Mouse (Mus musculus) forebrain, postnatal 0 days (tissue): Measurements from ENCODE around the gene Cd9. TPM values are rescaled to one million over a fixed set of nuclear protein-coding genes. Genes with fewer than 3 reads are reported as not detected.

ENCODE experiments used
- ATAC-seq: fragments of 200-750 bp; cut with Nextera tagmentation; 2 replicates; pipeline ENCODE4 v1.8.0; 2017; ENCODE audit warnings: mild to moderate bottlenecking, moderate library complexity
- DNase-seq: peaks from one replicate; pipeline ENCODE4 v3.0.0-alpha.2; 2015
- H3K27ac ChIP-seq: fragments of 300-500 bp; sonication (generic); 2 replicates; pipeline ENCODE4 v1.5.1; 2014; ENCODE audit warnings: low read depth, mild to moderate bottlenecking, antibody characterized with exemption, low read length, moderate library complexity, mixed read lengths
- H3K27me3 ChIP-seq: fragments of 300-500 bp; sonication (generic); 2 replicates; pipeline ENCODE4 v1.6.1; 2014; ENCODE audit warnings: mild to moderate bottlenecking, low read length, mixed read lengths; ENCODE audit not compliant: insufficient read depth
- H3K36me3 ChIP-seq: fragments of 300-500 bp; sonication (generic); 2 replicates; pipeline ENCODE4 v1.6.1; 2014; ENCODE audit warnings: mild to moderate bottlenecking, moderate library complexity; ENCODE audit not compliant: insufficient read depth
- H3K4me1 ChIP-seq: fragments of 300-500 bp; sonication (generic); 2 replicates; pipeline ENCODE4 v1.6.1; 2014; ENCODE audit warnings: antibody characterized with exemption; ENCODE audit not compliant: insufficient read depth
- H3K4me2 ChIP-seq: fragments of 300-500 bp; sonication (generic); 2 replicates; pipeline ENCODE4 v1.6.1; 2014; ENCODE audit warnings: low read depth, mild to moderate bottlenecking, moderate library complexity
- H3K4me3 ChIP-seq: fragments of 300-500 bp; sonication (generic); 2 replicates; pipeline ENCODE4 v1.5.1; 2014; ENCODE audit warnings: low read depth, low read length, mixed read lengths
- H3K9ac ChIP-seq: fragments of 300-500 bp; sonication (generic); 2 replicates; pipeline ENCODE4 v1.6.1; 2014; ENCODE audit warnings: mild to moderate bottlenecking
- H3K9me3 ChIP-seq: fragments of 300-500 bp; sonication (generic); 2 replicates; pipeline ENCODE4 v1.6.1; 2016; ENCODE audit warnings: low read length
- CTCF ChIP-seq: sonication (generic); IDR thresholded peaks from 2 replicates; pipeline ENCODE4 v1.5.1; 2016; ENCODE audit warnings: antibody characterized with exemption, control low read depth, low read depth
- WGBS: fragments of 180-500 bp; shearing (Covaris S2); extraction: QIAGEN DNeasy Blood & Tissue Kit; methylation state at CpG from one replicate; pipeline ENCODE4 v1.1.7; 2014; 5-methylcytosine and 5-hydroxymethylcytosine counted together
- polyA plus RNA-seq: library from polyadenylated mRNA; unstranded; fragments of >200 nt; fragmentation: Nextera tagmentation; extraction: Ambion mirVana; gene quantifications from 2 replicates; pipeline ENCODE4 v1.2.1, GENCODE M21; 2015
- total RNA-seq: library from RNA; depleted of rRNA; stranded (reverse); fragments of >200 nt; gene quantifications from 2 replicates; pipeline ENCODE4 v1.2.3, GENCODE M21; 2014

The Cd9 gene
- total and polyA plus RNA-seq, 2 experiments from 2014 or later = 57.4 to 140 TPM

DNA sequence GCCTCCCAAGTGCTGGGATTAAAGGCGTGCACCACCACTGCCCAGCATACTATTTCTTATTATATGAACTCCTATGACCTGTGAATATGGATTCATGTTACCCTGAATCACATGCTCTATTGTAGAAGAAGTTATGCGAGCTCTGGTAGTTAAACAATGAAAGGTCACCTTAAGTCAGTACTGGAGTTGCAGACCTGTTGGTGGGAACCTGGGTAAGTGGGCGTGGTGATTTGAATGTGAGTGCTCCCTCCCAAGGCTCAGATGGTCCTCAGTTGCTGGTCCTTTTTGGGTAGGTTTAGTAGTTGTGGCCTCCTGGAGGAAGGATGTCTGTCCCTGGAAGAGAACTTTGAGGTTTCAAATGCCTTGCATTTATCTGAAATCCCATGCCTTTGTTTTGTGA lies 57.8 kb downstream of the Cd9 start:
- H3K27ac ChIP-seq = no peak overlapping the region
- no peak for DNase-seq
- H3K4me1 ChIP-seq = no peaks in the 10 kb centered on the region
- H3K9me3 ChIP-seq = no peaks in the 10 kb centered on the region
- H3K36me3 ChIP-seq = no peaks in the 10 kb centered on the region; the same call in 1 of the 2 replicates
- 95% methylated on average over 3 of the region's 3 CpGs for WGBS
- no peak for TF ChIP-seq CTCF
- H3K27me3 ChIP-seq = no peaks in the 10 kb centered on the region
- H3K9ac ChIP-seq = no peak overlapping the region
- no peak for ATAC-seq
- no peak overlapping the region for H3K4me2 ChIP-seq
- no peak overlapping the region for H3K4me3 ChIP-seq

DNA sequence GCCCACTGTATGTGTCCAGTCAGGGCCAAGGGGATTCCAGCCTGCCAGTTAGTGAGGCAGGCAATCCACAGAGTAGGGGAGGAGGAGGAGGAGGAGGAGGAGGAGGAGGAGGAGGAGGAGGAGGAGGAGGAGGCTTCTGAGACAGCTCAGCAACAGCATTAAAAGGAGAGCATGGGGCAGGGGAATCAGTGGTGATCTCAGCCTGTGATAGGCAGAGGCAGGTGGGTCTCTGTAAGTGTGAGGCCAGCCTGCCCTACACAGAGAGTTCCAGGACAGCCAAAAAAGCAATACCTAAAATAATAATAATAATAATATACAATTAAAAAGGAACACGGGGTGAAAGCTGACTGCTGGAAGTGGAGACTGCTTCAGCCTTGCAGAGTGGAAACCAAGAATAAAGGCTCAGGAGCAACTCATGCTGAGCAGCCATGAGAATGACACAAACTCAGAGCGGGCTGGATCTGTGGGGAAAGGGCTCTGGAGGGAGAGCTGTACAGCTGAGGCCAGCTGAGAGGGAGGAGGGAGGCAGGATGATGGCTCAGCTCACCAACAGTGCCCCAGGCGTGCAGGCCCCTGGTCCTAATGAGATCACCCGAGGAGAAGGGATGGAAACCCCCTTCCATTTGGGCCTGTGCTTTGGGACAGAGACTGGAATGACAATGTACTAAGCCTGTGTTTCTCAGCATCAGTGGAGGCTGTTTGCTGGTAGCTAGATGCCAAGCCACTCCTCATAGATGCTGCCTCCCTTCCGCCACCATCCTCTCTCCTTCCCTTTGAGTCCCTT lies 59.7 kb downstream of the Cd9 start:
- no peak overlapping the region for H3K4me3 ChIP-seq
- no peaks in the 10 kb centered on the region for H3K36me3 ChIP-seq
- DNase-seq = no peak
- no peak for ATAC-seq
- H3K9me3 ChIP-seq = no peaks in the 10 kb centered on the region
- H3K4me1 ChIP-seq = no peaks in the 10 kb centered on the region
- WGBS = 40% methylated on average over 5 of the region's 5 CpGs
- H3K27ac ChIP-seq = no peak overlapping the region
- H3K9ac ChIP-seq = no peak overlapping the region
- TF ChIP-seq CTCF = no peak
- no peak overlapping the region for H3K4me2 ChIP-seq
- H3K27me3 ChIP-seq = no peaks in the 10 kb centered on the region

DNA sequence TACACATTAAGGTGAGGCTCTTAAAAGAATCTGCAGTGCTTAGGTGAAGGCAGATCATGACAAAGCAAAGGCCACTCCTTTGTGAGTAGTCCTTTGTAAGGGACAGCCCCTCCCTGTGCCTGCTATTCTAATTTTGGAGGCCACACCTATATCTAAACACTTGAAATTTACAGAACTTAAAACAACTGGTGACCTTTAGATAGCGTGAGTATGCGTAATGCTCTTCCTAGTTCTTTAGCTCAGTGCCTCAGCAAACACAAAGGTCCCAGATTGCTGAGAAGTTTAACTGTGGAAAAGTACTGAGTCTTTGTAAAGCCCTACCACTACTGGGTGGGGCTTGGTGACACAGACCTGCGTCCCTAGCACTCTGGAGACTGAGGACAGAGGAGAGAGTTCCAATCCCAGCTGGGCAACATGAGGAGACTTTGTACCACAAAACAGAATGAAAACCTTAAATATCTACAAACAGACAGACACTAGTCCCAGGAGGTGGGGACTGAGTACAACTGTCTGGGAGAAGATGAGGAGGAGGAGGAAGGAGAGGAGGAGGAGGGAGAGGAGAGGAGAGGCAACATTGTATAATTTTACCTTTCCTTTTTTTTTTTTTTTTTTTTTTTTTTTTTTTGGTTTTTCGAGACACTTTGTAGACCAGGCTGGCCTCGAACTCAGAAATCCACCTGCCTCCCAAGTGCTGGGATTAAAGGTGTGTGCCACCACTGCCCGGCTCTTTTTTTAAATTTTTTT lies 60.7 kb downstream of the Cd9 start:
- no peaks in the 10 kb centered on the region for H3K36me3 ChIP-seq
- no peak for TF ChIP-seq CTCF
- no peak overlapping the region for H3K27ac ChIP-seq
- DNase-seq = no peak
- ATAC-seq = no peak
- H3K4me2 ChIP-seq = no peak overlapping the region
- 80% methylated on average over 6 of the region's 6 CpGs for WGBS
- no peak overlapping the region for H3K4me3 ChIP-seq
- H3K9ac ChIP-seq = no peak overlapping the region
- no peaks in the 10 kb centered on the region for H3K27me3 ChIP-seq
- no peaks in the 10 kb centered on the region for H3K4me1 ChIP-seq
- no peaks in the 10 kb centered on the region for H3K9me3 ChIP-seq

DNA sequence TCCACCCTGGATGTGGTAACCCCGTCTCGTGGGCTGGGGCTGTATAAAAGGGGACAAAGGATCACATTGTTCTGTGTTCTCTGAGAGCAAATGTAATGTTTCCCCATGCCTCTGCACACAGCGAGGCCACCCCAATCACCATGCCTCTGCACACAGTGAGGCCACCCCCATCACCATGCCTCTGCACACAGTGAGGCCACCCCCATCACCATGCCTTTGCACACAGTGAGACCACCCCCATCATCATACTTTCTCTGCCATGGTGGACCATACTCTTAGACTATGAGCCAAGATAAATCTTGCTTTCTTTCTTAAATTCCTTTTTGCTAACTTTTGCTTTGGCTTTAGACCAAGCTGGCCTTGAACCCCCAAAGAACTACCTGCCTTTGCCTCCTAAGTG lies 61.3 kb downstream of the Cd9 start:
- Histone ChIP-seq H3K4me2 (no peak overlapping the region), H3K36me3 (no peaks in the 10 kb centered on the region), H3K4me1 (no peaks in the 10 kb centered on the region), H3K9me3 (no peaks in the 10 kb centered on the region), H3K4me3 (no peak overlapping the region), H3K27me3 (no peaks in the 10 kb centered on the region), H3K9ac (no peak overlapping the region), H3K27ac (no peak overlapping the region)
- WGBS = 37% methylated on average over 3 of the region's 3 CpGs
- no peak for TF ChIP-seq CTCF
- DNase-seq (no peak), ATAC-seq (no peak)

DNA sequence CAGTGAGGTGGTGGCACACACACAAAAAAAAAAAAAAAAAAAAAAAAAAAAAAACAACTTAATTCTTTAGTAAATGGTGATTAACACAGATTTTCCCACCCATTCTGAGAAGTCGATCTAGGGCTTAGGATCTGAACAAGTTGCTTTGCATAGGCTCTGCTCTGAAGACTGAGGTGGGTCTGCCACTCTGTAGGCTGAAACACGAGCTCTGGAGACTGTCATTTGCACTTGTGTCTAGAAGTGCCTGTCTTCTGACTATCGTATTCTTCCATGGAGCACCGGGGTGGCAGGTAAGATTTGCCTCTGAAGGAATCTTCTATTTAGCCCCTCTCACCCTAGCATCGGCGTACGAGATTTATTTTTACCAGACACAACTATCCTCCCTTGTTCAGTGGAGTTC lies 62.1 kb downstream of the Cd9 start:
- H3K4me3 ChIP-seq = no peak overlapping the region
- 86% methylated on average over 7 of the region's 7 CpGs for WGBS
- H3K36me3 ChIP-seq = no peaks in the 10 kb centered on the region
- no peaks in the 10 kb centered on the region for H3K9me3 ChIP-seq
- DNase-seq (no peak), ATAC-seq (no peak)
- H3K4me1 ChIP-seq = no peaks in the 10 kb centered on the region
- no peak overlapping the region for H3K27ac ChIP-seq
- no peak overlapping the region for H3K4me2 ChIP-seq
- TF ChIP-seq CTCF = no peak
- H3K27me3 ChIP-seq = no peaks in the 10 kb centered on the region
- H3K9ac ChIP-seq = no peak overlapping the region

DNA sequence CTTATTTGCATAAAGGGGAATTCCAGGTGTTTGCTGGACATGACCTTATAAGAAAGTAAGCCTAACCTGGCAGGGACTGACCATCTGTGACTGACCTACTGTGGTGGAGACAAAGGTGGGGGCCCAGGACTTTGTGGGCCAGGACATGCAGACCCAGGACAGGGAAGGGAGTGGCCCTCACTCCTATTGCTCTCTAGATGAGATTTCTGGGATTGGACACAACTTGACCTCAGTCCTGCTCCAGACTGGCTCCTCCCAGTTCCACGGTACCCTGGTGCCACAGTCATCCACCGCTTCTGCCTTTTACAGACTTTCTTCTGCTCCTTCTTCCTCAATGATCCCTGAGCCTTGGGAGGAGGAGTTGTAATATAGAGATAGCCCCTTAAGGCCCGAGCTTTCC lies 63.6 kb downstream of the Cd9 start:
- WGBS = 67% methylated on average over 3 of the region's 3 CpGs
- Histone ChIP-seq H3K36me3 (no peaks in the 10 kb centered on the region), H3K4me1 (no peaks in the 10 kb centered on the region), H3K27me3 (no peaks in the 10 kb centered on the region), H3K27ac (no peak overlapping the region), H3K4me3 (no peak overlapping the region), H3K9ac (no peak overlapping the region), H3K4me2 (no peak overlapping the region), H3K9me3 (no peaks in the 10 kb centered on the region)
- no peak for TF ChIP-seq CTCF
- DNase-seq = no peak
- no peak for ATAC-seq

DNA sequence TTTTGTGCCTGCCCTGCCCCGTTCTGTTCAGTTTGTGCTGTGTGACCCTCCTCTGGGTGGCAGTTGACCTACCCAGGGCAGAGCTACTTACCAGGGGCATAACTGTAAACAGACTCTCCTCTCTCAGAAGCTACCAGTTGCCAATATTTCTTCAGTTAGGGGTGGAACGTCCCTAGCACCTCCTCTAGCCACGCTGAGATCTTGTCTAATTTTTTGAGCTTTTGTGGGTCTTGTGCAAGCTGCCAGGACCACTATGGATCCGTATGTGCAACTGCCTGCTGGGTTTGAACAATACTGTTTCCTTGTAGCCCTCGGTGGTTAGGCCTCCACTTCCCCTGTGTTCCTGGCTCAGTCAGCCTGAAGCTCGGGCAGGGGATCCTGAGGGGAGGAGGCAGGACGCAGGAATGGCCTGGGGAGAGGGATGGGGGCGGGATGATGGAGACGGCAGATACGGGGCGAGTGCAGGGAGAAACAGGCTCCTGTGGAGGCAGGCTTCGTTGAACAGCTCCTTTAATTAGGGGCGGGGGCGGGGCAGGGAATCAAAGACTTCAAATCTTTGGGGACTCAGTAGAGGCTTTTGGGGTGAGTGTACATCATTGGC lies 64.1 kb downstream of the Cd9 start:
- WGBS = 9% methylated on average over 14 of the region's 14 CpGs
- Histone ChIP-seq H3K4me3 (no peak overlapping the region), H3K9me3 (no peaks in the 10 kb centered on the region), H3K27me3 (no peaks in the 10 kb centered on the region), H3K4me1 (no peaks in the 10 kb centered on the region), H3K27ac (no peak overlapping the region), H3K9ac (no peak overlapping the region), H3K36me3 (no peaks in the 10 kb centered on the region), H3K4me2 (no peak overlapping the region)
- no peak for TF ChIP-seq CTCF
- ATAC-seq (no peak), DNase-seq (no peak)
